Mouse (Mus musculus) adrenal gland, adult 2 months (tissue): ENCODE data around the gene Thrb. TPM values are rescaled to one million over a fixed set of nuclear protein-coding genes. Genes with fewer than 3 reads are reported as not detected.

ENCODE experiments used
- DNase-seq: peaks from one replicate; pipeline ENCODE4 v3.0.0; 2021
- long read RNA-seq: library from polyadenylated mRNA; stranded (forward); transcript quantifications from one replicate; pipeline ENCODE4 v2.0.0, GENCODE M21; 2021
- polyA plus RNA-seq: library from polyadenylated mRNA; depleted of rRNA; stranded (reverse); fragments of >200 nt; gene quantifications from 2 replicates; pipeline ENCODE4 v1.2.3, GENCODE M21; 2012; rRNA removed
- total RNA-seq, 2 experiments: library from RNA; stranded (reverse); gene quantifications; 2 replicates each; pipeline ENCODE4 v1.2.3; 2021

Gene Thrb
- total RNA-seq: 100 to 1,000 TPM in 1 of 2 experiments, 10 to 100 TPM in 1; 51.3 to 131 TPM
- 8.9 and 16.5 TPM in 2 replicates for polyA plus RNA-seq
- long read RNA-seq, full-length matches to known transcripts: 3 of 6 reads
- long read RNA-seq, partial matches to known transcripts: 1 of 6 reads
- long read RNA-seq, other reads (novel, unspliced or antisense): 2 of 6 reads

DNA sequence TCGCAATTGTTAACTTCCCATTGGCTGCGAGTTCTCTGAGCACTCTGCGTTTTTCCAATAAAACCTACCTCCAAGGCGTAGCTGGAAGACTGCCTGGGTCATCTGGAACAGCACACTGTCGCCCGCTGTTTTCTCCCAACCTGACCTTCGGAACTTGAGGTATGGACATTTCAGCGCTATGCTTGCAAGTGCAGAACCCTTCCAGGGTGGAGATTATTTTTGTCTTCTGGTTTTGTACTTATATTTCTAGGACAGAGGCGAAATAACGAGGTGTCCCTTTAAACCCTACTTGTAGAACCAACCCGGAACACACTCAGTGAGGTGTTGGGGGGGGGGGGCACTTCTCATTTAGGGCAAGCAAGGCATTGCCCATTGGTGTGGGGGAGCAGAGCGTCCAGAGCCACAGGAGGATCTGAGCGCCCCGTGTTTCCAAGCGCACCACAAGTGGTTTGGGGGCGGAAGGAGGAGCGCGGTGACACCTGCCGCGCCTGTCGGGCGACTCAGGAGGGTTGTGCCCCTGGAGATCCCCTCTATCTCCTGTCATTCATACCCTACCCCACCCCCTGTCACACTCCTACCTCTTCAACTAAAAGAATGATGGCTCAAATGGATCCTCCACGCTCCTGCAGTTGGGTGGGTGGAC, at the start of gene Thrb:
TSS of gene Thrb (plus strand) at position 576 of the 643 bp plus-strand sequence.
- DNase-seq: peak; percentile 59

DNA sequence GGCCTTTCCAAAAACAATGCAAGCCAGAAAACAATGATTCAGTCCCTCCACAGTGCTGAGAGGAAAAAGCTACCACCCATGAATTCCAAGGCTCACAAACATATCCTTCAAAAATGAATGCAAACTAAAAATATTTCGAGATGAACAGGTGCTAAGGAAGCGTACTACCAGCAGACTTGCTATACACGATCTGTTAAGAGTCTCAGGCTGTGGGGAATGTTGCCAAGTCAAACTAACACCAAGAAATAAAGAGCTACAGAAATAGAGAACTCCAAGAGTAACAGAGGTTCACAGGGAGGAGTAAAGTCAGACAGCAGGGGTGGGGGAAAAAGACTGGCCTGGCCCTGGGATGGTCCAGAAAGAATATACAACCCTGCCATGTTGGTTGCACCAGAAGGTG, 38.4 kb upstream of the Thrb start:
- no peak for DNase-seq

DNA sequence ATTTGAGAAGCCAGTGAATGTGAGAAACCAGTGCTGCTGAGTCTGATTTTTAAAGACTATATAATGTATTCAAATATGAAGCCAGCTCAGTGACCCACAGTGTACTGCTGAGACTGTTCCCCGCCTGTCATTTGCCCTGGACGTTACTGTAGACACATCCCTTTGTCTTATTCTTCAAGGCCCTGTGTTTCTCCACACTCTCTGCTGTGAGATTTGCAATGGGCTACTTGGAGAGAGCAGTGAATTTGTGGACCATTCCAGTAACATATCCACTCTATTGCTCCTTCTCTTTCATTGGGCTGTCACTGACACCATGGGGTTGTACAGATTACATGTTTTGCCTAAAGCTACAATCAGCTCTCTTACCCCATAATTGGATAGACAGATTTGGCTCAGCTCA, 36.1 kb upstream of the Thrb start:
- DNase-seq: no peak

DNA sequence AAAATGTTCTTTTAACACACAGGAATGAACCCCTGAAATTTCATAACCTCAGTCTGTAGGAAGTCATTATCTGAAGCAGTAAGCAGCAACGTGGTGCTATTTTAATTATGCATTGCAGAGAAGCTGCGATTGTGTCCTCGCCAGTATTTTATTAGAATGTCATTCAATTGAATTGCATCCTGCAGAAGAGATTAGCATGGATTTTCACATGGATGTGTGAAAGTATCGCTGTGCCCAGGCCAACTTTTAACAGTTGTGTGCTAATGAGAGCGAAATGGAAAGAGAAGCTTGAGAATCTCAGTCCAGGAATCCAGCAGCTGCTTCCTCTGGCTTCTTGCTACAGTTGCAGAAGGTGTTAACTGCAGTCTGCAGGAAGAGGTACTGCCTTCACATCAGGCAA, 30.8 kb upstream of the Thrb start:
- DNase-seq: no peak

DNA sequence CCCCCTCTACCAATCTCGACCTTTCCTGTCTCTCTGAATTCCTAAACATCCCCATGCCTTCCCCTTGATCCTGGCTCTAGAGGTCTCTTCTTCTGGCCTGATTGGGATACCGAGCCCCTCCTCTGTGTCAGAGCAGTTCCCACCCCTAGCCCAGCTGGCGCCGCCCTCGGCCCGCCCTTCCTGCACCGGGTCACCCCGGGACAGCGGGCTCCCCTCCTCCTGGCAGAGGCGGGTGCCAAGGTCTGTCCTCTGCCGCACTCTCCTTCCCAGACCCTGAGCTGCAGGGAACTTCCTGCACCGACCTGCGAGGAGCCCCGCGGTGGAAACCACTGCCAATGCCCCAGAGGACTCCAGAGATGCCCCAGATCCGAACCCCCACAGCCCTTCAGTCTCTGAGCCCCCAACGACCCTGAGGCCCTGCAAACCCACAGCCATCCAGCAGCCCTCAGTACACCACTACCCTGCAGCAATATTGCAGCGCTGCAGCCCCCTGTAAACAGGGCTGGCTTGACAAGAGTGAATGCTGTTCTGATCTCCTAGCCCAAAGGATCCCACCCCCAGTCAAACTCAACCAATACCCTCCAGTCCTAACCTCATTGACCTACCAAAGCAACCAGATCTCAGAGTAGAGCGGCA, 27.1 kb upstream of the Thrb start:
- DNase-seq: peak; percentile 87

DNA sequence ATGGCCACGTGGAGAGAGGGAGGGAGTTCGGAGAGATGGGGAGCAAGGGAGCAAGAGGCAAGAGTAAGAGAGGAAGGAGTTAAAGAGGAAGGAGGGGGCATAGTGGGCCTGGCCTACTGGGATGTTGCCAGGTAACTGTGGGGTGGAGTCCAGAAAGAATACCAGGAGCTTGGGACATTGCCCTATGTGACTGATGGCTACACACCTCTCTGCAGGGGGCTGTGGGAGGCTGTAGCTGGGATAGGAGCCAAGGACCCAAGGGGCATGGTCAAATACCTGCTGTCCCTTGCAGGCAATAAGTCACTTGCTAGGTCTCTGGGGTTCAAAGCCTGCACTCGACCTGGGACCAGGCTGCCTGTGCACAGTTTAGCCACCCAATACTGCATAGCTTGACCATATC, 23.1 kb upstream of the Thrb start:
- DNase-seq: no peak

DNA sequence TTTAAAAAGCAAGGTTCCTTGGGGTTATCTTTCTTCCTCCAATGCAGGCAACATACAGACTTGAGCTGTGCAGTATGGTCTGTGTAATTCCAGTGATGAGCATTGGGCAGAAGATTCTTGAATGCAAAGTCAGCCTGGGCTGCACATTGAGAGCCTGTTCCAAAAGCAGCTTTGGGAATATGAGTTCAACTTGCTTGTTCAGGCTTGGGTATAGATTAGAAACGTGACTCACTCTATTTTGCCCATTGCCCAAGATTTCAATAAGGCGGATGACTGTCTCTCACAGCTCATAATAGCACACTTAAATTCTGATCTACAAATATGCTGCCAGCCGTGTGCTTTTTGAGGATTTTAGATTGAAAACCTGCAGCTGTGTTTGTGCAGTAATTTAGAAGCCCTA, 18.3 kb upstream of the Thrb start:
- DNase-seq: no peak

DNA sequence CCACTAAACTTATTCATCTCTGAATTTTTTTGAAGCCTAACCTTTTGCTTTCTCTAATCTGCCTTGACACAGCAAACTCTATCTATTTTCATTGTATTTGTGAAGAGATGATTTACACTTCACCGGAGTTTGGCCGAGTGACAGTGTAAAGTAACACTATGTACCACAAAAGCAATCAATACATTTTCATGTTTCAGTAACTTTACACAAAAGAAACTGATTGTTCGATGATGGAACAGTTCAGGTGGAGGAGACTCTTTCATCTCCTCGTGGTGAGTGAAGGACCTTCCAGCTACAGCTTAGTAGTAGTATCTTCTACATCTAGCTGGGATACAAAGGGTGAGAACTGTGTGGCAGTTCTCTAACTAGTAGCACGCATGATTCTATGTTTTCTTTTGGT, 5.0 kb upstream of the Thrb start:
- no peak for DNase-seq

DNA sequence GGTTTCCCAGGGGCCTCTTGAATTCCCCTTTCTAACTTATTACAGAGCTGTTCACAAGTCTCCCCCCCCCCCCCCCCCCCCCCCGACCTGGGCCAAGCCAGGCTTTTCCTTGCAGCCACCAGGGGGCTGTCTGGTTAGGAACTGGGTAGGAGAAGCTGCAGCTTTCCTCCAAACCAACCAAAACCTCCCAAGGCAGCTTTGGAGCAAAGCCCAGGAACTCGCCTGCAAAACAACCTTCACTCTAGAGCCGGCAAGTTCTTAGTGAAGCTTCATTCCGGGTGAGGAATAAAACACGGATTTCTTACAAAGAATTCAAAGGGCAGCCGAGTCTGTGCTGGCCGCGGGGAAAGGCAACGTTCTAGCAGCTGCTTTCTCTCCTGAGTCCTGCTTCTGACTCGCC, 1.0 kb upstream of the Thrb start:
- DNase-seq: peak; percentile 91

DNA sequence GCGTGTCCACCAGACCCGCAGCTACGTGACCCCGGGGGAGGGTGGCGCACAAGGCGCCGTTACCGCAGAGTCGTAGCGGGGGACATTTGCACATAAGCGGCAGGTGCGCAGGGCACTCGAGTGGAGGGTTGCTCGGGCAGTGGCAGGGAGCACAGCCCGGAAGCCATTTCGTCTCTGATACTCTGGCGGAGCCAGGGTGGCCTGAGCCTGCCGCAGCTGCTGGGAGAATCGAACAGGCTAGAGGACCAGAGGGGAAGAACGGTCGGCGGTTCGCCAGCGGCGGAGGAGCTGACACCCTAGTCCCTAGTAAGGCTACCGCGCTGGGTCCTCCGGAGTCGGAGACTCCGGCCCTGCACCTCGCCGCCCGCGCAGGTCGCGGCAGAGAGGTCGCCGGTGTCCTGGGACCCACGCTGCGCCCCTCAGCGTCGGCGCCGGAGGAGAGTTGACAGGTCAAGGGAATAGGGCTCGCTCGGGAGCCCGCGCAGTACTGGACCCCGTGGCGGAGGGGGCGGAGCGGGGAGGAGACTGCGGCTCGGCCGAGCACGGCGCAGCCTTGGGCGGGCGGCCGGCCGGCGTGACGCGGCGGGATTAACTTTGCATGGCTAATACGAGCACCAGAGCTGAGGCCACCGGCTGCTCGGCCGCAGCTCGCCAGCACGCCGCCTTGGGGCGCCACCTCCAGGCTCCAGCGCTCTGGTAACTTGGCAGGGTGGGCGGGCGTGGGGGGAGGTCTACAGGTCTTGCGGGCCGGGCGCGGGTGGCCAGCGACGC, 453 bp downstream of the Thrb start:
- DNase-seq: peak; percentile 96

DNA sequence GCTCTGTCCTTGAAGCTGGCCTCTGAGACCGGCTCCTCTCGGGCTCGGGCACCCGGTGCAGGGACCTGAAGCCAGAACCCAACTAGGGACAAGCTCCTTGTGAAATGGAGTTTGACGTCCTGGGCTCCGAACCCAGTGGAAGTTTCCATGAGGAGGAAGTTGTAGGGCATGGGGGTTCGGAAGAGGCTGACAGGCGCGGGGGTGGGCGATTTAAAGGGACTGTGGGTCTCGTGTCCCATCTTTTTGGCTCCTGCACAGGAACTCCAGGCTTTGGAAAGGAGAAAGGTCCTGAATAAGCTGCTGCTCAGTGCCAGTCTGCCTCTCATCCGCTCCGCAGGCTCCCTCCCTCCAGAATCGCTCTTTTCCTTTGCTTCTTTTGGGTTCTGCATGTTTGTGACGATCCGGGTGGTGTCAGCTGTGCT, 1.1 kb downstream of the Thrb start:
- no peak for DNase-seq

DNA sequence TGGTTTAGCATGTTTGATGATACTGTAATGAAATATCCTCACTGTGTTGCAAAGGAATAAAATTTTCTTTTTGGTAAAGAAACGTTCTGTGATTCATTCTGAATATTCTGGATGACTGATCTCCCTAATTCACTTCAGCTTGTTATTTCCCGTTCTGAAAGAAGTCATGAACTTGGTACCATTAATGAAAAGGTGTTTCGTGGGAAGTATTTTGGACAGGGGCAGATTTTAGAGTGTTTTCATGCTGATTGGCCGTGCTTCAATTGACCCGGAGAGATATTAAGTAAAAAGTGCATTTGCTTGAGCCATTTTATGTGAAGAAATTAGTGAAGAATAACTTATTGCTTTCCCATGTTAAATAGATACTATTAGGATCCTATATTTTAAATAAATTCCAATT, 2.0 kb downstream of the Thrb start:
- no peak for DNase-seq

DNA sequence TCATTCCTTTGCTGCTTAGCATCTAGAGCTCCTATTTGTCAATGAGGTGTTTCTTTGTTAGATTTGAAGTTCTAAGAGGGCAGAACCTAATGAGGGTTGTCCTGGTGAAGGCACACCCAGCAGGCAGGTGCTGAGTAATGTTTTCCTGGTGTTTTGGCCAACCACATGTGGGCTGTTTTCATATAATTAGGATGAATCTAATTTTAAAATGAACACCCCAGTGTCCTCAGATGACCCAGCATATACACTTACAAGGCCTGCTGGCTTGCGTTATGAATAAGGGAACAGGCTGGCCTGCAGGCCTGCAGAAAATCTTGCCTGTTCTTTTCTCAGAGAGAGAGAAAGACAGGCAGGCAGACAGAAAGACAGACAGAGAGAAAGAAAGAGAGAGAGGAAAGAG, 14.3 kb downstream of the Thrb start:
- no peak for DNase-seq

DNA sequence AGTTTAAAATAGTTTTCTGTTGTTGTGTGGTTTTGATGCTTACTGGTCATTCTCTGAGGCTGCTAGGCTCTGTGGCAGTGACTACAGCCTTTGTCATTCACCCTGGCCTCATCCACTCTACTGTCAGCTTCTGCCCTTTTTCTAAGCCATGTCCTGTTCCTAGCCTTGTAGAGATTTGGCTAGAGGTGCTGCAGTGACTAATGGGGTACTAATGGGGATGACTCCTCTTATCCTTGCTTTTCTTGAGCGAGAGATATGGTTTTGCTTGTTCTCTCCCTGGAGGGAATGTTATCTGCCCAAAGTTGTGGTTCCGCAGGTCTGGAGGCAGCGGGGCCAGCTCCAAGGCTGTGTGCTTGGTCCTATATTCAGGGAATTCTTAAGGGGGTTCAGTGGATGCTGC, 15.2 kb downstream of the Thrb start:
- peak; percentile 71 for DNase-seq

DNA sequence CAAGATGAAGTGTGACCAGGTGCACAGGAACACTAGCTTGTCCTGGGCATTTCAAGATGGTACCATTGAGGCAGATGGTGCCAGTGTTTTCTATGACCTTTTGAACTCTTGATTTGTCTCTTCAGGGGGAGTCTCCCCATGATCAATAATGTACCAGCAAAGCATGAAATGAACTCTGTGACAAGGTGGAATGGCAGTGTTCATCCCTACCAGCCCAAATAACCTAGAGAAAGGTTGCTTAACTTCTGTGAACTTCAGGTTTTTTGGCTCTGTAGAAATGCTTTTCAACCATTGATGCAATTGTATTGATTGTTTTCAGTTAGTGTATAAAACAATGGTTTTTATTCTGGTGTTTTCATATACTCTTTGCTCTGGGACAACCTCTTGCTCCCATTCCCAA, 21.4 kb downstream of the Thrb start:
- no peak for DNase-seq

DNA sequence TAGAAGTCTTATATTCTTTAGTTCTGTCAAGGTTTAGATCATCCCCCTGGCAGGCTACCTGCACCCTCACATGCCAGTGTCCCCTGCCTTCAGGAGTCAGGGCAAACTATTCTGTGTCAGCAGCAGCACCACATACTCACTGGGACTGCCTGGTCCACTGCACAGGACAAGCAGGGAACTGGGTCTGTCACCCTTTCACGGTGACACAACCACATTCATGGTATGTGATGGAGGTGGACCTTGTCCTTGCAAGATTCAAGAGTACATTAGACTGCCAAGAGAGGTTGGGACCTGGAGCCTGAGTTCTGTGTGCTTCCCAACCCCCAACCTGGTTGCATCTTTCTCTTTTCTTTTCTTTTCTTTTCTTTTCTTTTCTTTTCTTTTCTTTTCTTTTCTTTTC, 24.8 kb downstream of the Thrb start:
- no peak for DNase-seq

DNA sequence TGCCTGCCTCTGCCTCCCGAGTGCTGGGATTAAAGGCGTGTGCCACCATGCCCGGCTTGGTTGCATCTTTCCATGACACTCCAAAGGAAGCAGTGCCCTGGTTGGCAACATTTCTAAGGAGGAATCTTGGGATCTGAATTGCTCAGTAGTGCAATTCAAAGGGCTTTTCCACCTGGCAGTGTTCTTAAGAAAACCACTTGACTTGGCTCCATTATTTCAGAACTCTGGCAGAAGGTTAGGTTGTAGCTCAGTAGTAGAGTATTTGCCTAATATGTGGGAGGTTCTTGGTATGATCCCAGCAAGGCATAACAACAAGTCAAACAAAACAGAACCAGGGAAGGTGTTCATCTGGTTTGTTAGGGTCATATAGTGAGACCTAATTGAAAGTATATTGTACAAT, 25.4 kb downstream of the Thrb start:
- no peak for DNase-seq

DNA sequence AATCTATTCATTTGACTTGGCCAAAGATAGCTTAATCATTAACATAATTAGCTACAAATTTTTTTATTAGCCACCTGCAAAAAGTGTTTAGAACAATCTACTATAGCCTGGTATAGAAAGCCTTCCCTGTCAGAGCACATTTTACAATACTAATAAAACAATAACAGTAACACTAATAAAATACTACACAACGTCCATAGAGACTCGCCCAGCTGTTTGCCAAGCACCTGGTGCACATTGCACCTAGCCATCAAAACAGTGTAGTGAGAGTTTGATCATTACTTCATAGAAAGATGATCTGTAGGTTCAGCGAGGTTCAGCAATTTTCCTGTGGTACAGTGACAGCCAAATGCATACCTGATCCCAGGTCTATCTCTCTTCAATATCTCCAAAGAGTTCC, 26.9 kb downstream of the Thrb start:
- DNase-seq: no peak

DNA sequence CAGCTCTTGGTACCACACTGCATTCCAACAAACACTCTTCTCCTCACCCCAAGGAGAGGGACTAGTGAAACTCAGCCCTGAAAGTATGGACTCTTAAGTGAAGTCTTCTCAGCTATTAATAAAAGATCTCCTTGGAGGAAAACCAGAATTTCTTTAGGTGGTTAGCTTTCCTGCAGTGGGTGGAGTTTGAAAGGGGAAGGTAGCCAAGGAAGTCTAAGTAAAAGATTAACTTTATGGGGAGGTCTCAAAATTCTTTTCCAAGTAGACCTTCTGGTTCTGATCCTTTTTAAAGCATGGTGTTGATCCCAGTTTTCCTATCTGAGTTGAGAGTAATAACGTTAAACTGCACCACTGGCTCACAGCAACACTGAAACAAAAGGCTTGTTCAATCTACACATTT, 31.2 kb downstream of the Thrb start:
- no peak for DNase-seq

DNA sequence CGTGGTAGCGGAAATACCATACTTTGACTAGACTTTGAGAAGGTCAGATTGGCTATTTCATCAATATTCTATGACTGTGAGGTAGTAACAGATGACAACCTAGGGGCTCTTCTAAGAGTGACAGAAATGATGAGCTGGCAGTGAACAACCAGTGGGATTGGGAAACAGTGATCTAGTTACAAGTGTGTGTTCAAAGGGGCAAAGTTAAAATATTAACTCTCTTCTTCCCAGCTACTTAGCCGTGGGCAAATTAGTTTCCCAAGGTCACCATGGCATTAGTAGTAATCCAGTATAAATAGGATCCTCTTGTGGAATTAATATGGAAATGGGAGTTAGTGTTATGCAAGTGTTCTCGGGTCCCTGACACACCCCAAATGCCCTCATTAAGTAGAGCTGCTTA, 35.5 kb downstream of the Thrb start:
- no peak for DNase-seq

DNA sequence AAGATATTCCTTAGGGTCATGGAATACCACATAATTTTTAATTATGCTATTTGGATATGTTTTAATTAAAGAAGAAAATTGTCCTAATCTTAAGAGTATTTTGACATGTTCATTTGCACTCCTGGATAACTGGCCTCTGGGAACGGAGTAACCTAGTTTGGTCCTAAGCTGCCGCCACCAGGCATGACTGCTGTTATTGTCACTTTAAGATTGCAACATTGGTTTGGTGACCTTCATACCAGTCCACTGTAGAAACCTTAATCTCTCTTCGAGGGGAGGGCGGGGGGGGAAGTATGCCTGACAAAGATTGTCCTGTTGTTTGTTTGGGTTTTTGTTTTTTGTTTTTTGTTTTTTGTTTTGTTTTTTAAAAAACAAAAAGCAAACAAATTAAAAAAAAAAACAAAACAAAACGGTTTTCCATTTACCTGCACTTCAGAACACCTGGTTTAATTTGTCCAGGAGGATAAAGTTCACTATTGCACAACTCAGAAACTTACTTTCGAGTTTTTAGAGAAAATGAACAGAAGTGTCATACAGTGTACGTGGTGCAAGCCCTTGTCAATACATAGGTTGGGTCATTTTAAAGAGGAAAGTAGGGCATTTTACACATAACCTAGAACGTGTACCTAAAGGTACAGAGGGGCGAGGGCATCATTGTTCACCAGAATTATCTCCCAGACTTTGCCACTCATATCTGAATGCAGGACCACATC, 38.0 kb downstream of the Thrb start:
- DNase-seq: peak; percentile 57

DNA sequence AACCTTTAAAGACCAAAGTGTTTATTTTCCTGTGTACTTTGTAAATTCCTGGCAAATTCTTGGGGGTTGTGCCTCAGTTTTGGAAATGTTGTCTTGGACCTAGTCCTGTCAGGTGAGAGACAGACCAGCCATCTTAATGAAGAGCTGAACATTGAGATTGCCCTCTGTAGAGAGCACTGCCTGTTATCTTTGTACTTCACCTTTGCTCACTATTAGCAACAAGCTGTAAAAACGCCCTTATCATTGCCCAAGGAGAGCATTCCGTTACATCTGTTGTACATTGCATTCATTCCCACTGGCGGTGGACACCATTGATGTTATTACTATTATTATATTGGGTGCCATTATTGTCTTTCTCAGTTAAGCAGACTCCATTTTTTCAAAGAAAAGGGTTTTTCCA, 40.2 kb downstream of the Thrb start:
- DNase-seq: no peak
